Mouse (Mus musculus): ENCODE data around the gene Slc35a1.

DNA sequence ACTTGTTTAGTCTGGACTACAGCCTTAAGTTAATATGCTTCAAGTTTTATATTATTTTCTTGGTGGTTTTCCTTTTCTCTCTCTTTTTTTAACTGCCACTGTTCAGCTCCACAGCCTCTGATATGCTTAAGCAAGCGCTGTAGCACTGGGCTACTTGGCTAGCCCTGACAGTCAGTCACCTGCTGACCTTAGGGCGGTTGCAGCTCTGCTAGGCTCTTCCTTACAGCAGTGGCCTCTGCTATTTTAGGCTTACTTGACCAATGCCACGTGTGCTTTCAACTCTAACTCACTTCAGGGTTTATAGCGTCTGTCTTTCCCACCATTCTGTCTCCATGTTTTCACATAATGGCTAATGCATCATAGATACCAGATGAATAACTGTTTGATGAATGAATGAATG lies 61.7 kb downstream of the Slc35a1 start:
- no peak for TF ChIP-seq CTCF (IDR thresholded peaks at IDR 0.05; ENCODE audit: low read depth, low read length)
- TF ChIP-seq POLR2A (IDR thresholded peaks at IDR 0.05; ENCODE audit: extremely low read depth, insufficient read depth, low read length), result no peak

Data from liver, adult 2 months (tissue).